Mouse (Mus musculus) layer of hippocampus, adult 9-11 months (tissue): ENCODE results near the gene Abhd6.
"Not testable (repeated sequence)": the region's sequence is repeated elsewhere in the genome, so short reads cannot be mapped to it uniquely, and the experiment has no call there.

ENCODE experiments used
- DNase-seq: peaks from one replicate; pipeline ENCODE4 v3.0.0; 2022

Abhd6 gene

GRCm38 (mm10) chr14:7999435-7999834 is 3.3 kb upstream of the Abhd6 start:
- DNase-seq: no peak

GRCm38 (mm10) chr14:8000247-8000646 is 2.5 kb upstream of the Abhd6 start:
- DNase-seq: no peak

GRCm38 (mm10) chr14:8000831-8001685 is 1.6 kb upstream of the Abhd6 start:
- DNase-seq: peak; percentile 55

- DNase-seq: peak; percentile 51
Measured at GRCm38 (mm10) chr14:8003093-8003670, 480 bp downstream of the Abhd6 start.

GRCm38 (mm10) chr14:8003727-8004670 is 1.3 kb downstream of the Abhd6 start:
- no peak for DNase-seq

- not testable (repeated sequence) for DNase-seq
Measured at GRCm38 (mm10) chr14:8006061-8006460, 3.4 kb downstream of the Abhd6 start.

GRCm38 (mm10) chr14:8007084-8007483 is 4.4 kb downstream of the Abhd6 start:
- DNase-seq: no peak

- DNase-seq: no peak
Measured at GRCm38 (mm10) chr14:8007486-8007885, 4.8 kb downstream of the Abhd6 start.

GRCm38 (mm10) chr14:8007923-8008322 is 5.2 kb downstream of the Abhd6 start:
- DNase-seq: no peak

GRCm38 (mm10) chr14:8011297-8011696 is 8.6 kb downstream of the Abhd6 start:
- DNase-seq: no peak

GRCm38 (mm10) chr14:8011938-8012337 is 9.2 kb downstream of the Abhd6 start:
- no peak for DNase-seq

- no peak for DNase-seq
Measured at GRCm38 (mm10) chr14:8015756-8016155, 13.1 kb downstream of the Abhd6 start.

- no peak for DNase-seq
Measured at GRCm38 (mm10) chr14:8016276-8016675, 13.6 kb downstream of the Abhd6 start.

- DNase-seq: no peak
Measured at GRCm38 (mm10) chr14:8016951-8017350, 14.2 kb downstream of the Abhd6 start.

GRCm38 (mm10) chr14:8020011-8020410 is 17.3 kb downstream of the Abhd6 start:
- no peak for DNase-seq

- DNase-seq: no peak
Measured at GRCm38 (mm10) chr14:8020546-8020945, 17.8 kb downstream of the Abhd6 start.

GRCm38 (mm10) chr14:8024469-8024868 is 21.8 kb downstream of the Abhd6 start:
- DNase-seq: no peak

- DNase-seq: no peak
Measured at GRCm38 (mm10) chr14:8024936-8025335, 22.2 kb downstream of the Abhd6 start.

GRCm38 (mm10) chr14:8026769-8027531 is 24.2 kb downstream of the Abhd6 start:
- DNase-seq: no peak

GRCm38 (mm10) chr14:8028086-8028485 is 25.4 kb downstream of the Abhd6 start:
- no peak for DNase-seq

- DNase-seq: no peak
Measured at GRCm38 (mm10) chr14:8029752-8030151, 27.1 kb downstream of the Abhd6 start.

- DNase-seq: no peak
Measured at GRCm38 (mm10) chr14:8030535-8030934, 27.8 kb downstream of the Abhd6 start.
